Mouse (Mus musculus) cerebellum, adult 9-11 months (tissue): ENCODE results near the gene Foxo3.

ENCODE experiments used
- DNase-seq: peaks from one replicate; pipeline ENCODE4 v3.0.0; 2022

Foxo3 gene

GRCm38 (mm10) chr10:42248644-42249043, 27.9 kb downstream of the Foxo3 start:
- DNase-seq = no peak

DNA sequence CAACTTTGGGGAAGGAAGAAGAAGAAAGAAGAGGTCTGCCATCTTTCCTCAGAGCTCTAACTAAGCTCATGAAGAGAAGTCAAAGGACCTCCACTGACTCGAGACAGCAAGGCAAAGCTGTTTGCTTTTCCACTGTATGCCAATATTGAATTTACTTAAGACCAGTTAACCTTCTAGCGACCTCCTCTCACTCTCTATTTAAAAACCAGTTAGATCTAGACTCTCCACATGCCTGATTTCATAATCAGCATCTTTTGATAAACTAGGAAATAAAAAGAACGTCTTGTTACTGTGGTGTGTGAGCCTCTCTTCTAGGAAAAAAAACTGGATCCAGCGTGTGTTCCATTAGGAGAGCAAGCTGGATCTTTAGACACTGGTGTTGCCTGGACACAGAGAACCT, 28.4 kb downstream of the Foxo3 start:
- no peak for DNase-seq

DNA sequence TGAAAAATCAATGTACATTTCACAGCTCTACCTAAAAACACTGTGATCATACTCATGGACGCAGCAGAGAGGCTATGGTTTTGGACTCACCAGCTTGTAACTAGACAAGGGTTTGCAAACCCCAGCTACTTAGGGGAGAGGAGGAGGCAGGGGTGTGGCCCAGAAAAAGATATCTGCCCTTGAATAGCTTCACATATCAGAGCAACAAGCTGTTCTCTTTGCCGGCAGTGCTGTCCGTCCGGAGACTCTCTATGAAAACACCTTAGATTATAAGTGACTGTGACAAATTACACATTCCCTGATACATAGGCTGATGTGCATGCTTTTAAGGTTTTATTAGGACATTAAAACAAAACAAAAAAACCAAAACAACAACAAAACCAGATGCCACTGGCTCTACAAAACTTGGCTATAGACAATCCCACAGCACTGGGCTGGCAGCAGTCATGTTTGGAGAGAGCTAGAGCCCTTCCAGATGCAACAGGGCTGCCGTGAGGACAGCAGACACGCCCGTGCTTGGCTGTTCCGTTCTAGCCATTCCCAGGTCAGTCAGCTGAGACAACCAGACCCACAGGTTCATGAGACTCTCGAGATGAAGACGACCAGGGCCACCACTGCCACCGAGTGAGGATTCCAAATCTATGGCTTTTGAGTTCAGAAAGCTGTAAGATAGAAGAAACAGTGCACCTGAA, 29.3 kb downstream of the Foxo3 start:
- no peak for DNase-seq

- peak; percentile 62 for DNase-seq
Measured at GRCm38 (mm10) chr10:42246483-42246882, 30.1 kb downstream of the Foxo3 start.

DNA sequence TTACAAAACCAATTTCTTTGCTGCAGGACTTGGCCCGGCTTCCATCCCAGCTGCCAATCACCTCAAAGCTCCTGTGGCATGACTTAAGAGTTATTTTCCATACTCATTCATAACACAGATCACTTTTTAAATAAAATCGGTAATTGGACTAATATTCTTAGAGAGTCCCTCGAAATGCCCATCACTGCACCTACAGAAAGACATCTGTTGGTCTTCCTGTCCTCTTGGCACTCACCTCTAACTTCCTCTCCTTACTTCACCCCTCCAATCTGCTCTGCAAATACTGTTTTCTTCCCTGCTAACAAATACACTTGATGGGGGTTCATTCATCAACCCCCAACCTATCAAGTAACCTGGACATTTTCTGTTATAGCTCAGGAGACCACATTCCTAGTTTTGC, 30.9 kb downstream of the Foxo3 start:
- no peak for DNase-seq

- DNase-seq = peak; percentile 59
Measured at GRCm38 (mm10) chr10:42245256-42245601, 31.3 kb downstream of the Foxo3 start.

DNA sequence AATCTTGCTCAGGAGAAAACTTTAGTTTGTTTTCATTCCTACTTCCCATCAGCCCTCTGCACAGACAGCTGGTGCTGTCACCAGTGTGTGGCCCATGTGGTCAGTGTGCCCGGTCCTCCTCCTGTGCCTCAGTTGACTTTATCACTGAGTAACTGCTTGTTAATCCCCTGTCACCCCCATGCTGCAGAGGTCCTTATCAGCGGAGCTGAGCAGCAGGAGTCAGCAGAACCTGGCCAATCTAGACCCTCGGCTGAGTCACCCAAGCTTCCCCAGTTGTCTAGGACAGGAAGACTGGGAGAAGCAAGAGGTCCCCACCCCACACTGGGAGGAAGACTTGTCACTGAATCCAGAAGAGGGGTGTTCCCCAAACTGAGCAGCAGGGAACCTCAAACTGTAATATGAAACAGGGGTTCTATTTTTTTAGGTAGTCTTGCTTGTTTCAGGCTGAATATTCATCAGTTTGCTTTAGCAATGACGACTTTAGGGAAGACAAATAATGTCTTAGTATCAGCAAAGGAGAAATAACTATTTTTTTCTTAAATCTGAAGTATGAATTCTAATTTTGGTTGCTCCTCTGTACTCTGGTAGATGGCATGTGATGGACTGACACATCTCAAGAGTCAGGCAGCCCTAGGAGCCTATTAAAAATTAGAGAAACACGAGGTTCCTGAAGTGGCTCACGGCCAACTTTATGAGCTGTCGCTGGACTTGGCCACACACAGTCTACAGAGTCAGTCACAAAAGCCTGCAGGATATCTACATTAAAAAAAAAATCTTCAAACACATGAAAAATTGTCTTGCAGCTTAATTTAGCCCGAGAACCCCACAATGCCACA, 31.9 kb downstream of the Foxo3 start:
- DNase-seq = peak; percentile 71

DNA sequence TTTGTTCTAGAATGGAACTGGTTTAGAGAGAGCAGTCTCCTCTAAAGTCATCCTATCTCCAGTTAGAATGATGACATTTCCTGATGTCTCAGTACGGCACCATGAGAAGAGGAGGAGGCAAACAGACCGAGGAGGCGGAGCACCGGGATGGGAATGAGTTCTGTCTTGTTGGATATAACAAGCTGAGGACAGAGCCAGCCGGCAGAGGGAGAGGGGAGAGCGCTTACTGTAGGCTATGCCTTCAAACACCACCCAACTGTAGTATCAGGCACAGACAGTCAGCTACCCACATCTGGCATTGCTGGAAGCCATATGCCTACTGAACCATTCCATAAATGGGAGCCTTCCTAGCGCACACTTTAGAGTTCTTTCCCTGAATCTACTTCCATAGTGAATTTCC, 32.6 kb downstream of the Foxo3 start:
- DNase-seq = no peak

DNA sequence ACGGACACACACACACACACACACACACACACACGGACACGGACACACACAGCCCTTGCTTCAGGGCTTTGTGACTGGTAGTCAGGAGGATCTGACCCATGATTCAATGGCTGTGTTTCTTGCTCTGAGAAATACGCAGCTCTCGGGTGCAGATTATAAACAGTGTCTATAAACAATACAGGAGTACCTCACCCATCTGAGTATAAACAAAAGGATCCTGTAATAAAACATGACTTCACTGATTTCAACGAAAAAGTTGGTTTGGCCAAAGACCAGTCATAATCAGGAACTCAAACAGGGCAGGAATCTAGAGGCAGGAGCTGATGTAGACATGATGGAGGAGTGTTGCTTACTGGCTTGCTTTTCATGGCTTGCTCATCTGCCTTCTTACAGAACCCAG, 34.1 kb downstream of the Foxo3 start:
- DNase-seq = no peak

- DNase-seq = no peak
Measured at GRCm38 (mm10) chr10:42241775-42242174, 34.8 kb downstream of the Foxo3 start.

GRCm38 (mm10) chr10:42239810-42240111, 36.8 kb downstream of the Foxo3 start:
- DNase-seq = peak; percentile 65

DNA sequence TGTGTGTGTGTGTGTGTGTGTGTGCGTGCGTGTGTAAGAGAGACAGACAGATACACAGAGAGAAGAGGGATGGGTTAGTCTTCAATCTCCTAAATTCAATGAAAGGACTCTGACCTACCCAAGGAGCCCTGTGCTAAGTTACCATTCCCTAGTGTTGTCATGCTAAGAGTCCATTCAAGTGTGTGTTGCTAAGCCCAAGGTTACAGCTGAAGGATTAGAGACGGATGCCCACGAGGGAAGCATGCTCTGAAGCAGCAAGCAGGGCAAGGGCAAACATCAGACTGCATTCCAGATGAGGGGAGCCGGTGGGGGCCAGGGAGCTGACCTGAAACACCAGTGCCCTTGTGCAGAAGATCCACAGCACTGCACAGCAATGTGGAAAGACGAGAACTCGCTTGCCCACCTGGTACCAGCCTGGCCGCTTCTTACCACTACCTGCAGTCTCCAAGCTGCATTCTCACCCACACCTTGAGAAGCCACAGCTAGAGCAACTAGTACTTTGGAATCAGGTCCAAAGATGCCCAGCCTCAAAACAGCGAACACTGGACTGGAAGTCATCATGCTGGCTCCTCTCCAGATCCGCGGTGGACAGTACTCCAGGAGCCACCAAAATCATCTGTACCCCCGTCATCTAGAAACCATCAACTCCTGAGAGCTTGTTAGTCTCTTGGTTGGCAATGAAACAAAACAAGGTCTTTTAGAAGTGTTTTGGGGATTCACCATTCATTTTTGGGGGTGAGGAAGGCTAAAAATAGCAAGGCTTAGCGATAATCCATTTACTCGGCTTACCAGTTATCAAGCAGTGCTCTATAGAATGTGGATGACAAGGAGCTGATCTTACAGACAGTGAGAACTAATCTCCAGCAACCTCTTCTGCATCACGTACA, 37.4 kb downstream of the Foxo3 start:
- peak; percentile 66 for DNase-seq

- DNase-seq = no peak
Measured at GRCm38 (mm10) chr10:42238296-42238695, 38.3 kb downstream of the Foxo3 start.

DNA sequence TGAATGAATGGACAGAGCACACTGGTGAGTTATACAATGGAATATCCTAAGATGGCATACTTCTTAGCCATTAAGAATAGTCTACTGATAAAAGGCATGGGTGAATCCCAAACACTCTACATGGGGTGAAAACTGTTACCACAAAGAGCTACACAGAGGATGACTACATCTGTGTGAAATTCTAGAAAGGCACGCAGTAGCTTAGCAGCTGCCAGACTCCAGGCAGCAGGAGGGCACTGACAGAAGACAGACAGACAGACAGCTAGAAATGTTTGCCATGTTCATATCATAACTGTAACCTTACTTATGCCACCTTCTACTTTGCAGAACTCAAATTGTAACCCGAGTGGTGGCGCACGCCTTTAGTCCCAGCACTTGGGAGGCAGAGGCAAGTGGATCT, 39.0 kb downstream of the Foxo3 start:
- no peak for DNase-seq

GRCm38 (mm10) chr10:42235321-42235720, 41.2 kb downstream of the Foxo3 start:
- no peak for DNase-seq

DNA sequence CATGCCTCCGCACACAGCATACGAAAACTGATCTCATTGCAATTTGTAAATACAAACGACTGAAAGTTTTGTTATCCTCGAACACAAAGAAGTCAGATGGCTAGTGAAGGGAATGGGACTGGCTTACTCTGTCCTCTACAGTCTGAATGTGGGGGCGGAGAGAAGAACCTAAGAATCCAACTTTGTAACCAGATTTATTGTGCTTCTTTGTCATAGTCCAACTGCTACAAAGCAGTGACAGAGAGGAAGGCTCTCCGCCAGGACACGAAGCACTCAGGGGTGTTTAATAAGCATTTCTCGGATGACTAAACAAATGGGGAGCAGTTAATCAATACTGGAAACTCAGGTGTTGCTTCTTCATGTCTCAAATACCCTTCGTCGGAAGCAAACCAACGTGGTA, 43.6 kb downstream of the Foxo3 start:
- DNase-seq = no peak

- no peak for DNase-seq
Measured at GRCm38 (mm10) chr10:42231847-42232246, 44.7 kb downstream of the Foxo3 start.

DNA sequence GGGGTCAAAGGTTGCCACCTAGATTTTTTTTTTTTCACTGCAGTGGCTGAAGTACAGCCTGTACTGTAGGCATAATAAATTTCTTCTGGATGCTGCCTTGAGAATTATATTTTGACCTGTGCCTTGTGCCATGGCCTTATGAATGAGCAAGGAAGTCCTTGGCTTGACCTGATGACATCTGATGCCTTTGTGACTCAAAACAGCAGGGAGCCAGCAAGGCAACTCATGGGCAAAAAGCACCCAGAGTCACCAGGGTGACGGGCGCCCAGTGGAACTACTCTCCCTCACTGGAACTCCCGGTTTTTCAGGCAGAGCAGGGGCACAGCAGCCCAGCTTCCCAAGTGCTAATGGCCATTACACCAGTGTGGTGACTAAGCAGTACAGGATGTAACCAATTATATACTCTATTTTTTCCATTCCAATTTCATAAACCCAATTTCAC, 45.4 kb downstream of the Foxo3 start:
- no peak for DNase-seq

DNA sequence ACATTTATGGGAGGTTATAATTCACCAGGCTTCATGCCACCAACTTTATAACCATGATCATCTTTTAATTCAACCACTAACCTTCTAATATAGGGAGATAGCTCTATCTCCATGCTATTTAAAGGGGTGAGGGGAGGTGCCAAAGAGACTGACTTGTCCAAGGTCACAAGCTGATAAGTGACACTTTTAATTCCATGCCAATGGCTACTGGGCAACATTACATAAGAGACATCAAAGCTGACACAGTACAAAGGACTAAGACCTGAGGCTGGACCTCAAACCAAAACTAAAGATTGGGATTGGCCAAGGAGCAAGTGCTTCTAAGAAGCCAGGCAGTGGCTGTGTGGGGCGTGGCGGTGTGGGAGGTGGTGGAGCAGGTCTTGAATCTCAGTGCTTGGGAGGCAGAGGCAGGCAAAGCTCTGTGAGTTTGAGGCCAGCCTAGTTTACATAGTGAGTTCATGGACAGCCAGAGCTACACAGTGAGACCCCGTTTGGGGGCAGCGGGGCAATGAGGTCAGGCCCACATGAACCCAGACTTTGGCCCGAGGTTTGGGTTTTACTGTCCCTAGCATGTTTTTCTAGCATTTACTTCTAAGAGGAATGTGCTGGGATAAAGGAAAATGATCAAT, 46.0 kb downstream of the Foxo3 start:
- no peak for DNase-seq

DNA sequence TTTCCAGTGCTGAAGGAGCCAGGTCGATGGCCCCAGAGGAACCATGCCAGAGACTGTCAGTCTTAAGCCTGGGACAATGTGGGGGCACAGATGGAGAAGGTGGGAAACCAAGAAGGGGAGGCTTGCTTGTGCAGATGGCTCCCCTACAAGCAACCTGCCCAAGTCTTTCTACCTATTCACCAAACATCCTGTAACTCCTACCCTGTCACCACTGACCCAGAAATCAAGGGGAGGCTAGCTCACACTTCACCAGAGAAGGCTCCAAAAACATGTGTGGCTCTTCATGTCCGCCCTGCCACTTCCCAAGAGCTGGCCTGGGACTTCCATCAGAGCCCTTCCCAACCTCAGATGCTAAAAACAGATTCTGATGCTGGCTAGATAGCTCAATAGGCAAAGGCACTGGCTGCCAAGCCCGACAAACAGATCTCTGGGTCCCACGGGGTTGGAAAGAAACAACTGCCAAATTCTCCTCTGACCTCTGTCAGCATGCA, 48.8 kb downstream of the Foxo3 start:
- peak; percentile 86 for DNase-seq

GRCm38 (mm10) chr10:42226176-42226575, 50.4 kb downstream of the Foxo3 start:
- no peak for DNase-seq

DNA sequence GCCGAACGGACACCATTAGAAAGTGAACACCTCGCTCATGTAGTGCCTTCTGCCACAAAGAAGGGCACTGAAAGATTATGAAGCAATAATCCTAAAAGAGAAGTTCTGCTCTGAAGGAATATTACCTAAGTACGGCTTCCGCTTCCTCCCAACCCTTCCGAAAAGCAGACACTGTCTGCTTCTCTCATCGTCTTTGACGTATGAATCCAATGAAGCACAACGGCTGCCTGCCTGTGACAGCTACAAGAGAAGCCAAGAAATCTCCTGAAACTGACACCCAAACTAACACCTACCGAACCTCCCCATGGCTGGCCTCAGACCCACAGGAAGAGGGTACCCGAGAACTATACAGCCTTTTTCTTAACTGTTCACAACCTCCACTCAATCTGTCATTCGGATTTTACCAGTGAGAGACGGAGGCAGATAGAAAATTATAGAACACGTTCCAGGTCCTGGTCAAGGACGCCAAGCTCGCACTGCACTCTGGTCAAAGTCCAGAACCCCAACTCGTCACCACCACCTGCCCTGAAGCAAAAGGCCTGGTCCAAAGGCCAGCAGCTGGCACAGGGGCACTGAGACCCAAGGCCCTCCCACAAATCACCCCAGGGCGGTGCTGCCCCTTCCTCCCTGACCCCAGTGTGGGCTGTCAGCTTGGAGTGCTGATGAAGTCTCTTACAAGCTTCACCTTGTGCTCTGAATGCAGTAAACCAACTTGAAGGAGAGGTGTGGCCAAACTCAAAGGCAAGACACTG, 51.2 kb downstream of the Foxo3 start:
- DNase-seq = no peak
